Mouse (Mus musculus): Measurements from ENCODE around the gene Cbll1.
"Not testable (repeated sequence)": the region's sequence is repeated elsewhere in the genome, so short reads cannot be mapped to it uniquely, and the experiment has no call there.

Gene Cbll1

GRCm38 (mm10) chr12:31498936-31499313, 491 bp downstream of the Cbll1 start:
- no peak for DNase-seq (ENCODE audit: low spot score in 2 of 2)

- DNase-seq (ENCODE audit: low spot score in 2 of 2): no peak
Observed at GRCm38 (mm10) chr12:31486431-31486830, 13.0 kb downstream of the Cbll1 start.

- DNase-seq (ENCODE audit: low spot score in 2 of 2): not testable (repeated sequence)
Observed at GRCm38 (mm10) chr12:31478182-31478581, 21.2 kb downstream of the Cbll1 start.

- no peak for DNase-seq (ENCODE audit: low spot score in 2 of 2)
Observed at GRCm38 (mm10) chr12:31462615-31463014, 36.8 kb downstream of the Cbll1 start.

- no peak for DNase-seq (ENCODE audit: low spot score in 2 of 2)
Observed at GRCm38 (mm10) chr12:31461371-31461770, 38.0 kb downstream of the Cbll1 start.

- not testable (repeated sequence) for DNase-seq (ENCODE audit: low spot score in 2 of 2)
Observed at GRCm38 (mm10) chr12:31460270-31460669, 39.1 kb downstream of the Cbll1 start.

GRCm38 (mm10) chr12:31458474-31458873, 40.9 kb downstream of the Cbll1 start:
- DNase-seq (ENCODE audit: low spot score in 2 of 2): no peak

- DNase-seq (ENCODE audit: low spot score in 2 of 2): no peak
Observed at GRCm38 (mm10) chr12:31456271-31456670, 43.1 kb downstream of the Cbll1 start.

- DNase-seq (ENCODE audit: low spot score in 2 of 2): no peak
Observed at GRCm38 (mm10) chr12:31449341-31449740, 50.1 kb downstream of the Cbll1 start.

- no peak for DNase-seq (ENCODE audit: low spot score in 2 of 2)
Observed at GRCm38 (mm10) chr12:31444827-31445226, 54.6 kb downstream of the Cbll1 start.

GRCm38 (mm10) chr12:31444131-31444546, 55.3 kb downstream of the Cbll1 start:
- DNase-seq (ENCODE audit: low spot score in 2 of 2): no peak

GRCm38 (mm10) chr12:31439612-31440011, 59.8 kb downstream of the Cbll1 start:
- no peak for DNase-seq (ENCODE audit: low spot score in 2 of 2)

GRCm38 (mm10) chr12:31437791-31438190, 61.6 kb downstream of the Cbll1 start:
- DNase-seq (ENCODE audit: low spot score in 2 of 2): no peak

All from urinary bladder, postnatal 4 days (tissue).